Mouse (Mus musculus) spleen, adult 2 months (tissue): ENCODE data around the gene Tmem240.

Experiments
- CTCF ChIP-seq: fragments of 200-500 bp; IDR thresholded peaks from 2 replicates; pipeline ENCODE4 v1.5.1; 2011; ENCODE audit warnings: mild to moderate bottlenecking, inconsistent platforms; ENCODE audit not compliant: insufficient read depth, insufficient read length, insufficient replicate concordance; ENCODE audit errors: extremely low read depth
- POLR2A ChIP-seq: fragments of 200-500 bp; IDR thresholded peaks from 2 replicates; pipeline ENCODE4 v1.6.1; 2011; ENCODE audit warnings: low read depth, low read length, inconsistent platforms

GRCm38 (mm10) chr4:155734350-155734941 is at the start of gene Tmem240:
- TF ChIP-seq POLR2A, result no peak; the same call in 1 of the 2 replicates
- TF ChIP-seq CTCF, result no peak
